Mouse (Mus musculus): ENCODE measurements around the gene Mvp.

DNA sequence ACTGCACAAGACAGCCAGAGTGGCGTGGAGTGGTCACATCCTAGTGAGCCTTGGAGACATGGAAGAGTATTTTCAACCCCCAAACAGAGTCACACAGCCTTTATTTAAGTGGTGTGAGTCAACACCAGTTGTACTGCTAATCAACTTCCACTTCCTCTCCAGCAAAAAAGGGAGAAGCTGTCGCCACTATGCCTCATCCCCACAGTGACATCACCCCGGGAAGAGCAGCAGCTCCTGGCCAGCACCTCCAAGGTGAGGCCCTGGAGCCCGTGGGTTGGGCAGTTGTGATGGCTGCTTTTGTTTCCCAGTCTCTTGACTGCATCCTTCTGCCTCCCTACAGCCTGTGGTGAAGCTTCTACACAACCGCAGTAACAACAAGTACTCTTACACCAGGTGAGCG is 73.2 kb downstream of the Mvp start:
- TF ChIP-seq POLR2A (IDR thresholded peaks at IDR 0.05; ENCODE audit: low read depth, low read length) = no peak
- TF ChIP-seq CTCF (IDR thresholded peaks at IDR 0.05; ENCODE audit: extremely low read depth, insufficient read depth, insufficient read length, insufficient replicate concordance) = no peak
